Comparison of ENCODE assay signal across 24 mouse cellular contexts in the genomic region with DNA sequence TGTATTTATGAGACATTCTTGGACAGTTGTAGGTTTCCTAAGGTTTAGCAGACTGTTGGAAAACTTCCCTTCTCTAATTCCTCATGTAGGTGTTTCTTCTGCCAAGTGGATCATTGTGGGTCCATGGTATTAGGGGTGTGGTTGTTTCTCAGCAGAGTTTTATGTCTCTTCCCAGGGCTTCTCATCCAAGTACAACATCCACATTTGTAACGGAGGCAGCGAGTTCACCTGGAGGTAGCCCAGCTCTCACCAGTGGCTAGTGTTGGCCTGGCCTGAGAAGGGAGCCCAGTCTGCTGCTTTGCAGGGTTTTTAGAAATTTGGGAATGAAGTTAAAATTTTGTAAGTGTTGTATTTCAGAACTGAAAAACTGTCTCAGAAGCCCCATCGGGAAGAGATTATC.
DNase-seq lines count a peak whose midpoint lies in the region; TF ChIP-seq lines count a peak whose summit lies in the region.
"Had no signal": no experiment of that assay in that cellular context is flagged by ENCODE, and none has a peak within 500 bp of the region (broad histone marks: within the 10 kb centered on the region; RNA-seq: fewer than 3 reads in every experiment).

No protein-coding gene starts in this region.

- no peaks in the 10 kb centered on the region for H3K27me3 ChIP-seq in heart, embryonic 10.5 days (ENCODE audit: insufficient read depth, poor library complexity, severe bottlenecking)
- H3K27me3 ChIP-seq: embryonic facial prominence, embryonic 13.5 days; heart, embryonic 13.5 days had no signal

- no peaks in the 10 kb centered on the region for H3K9me3 ChIP-seq in heart, embryonic 10.5 days
- H3K9me3 ChIP-seq: embryonic facial prominence, embryonic 10.5 days; embryonic facial prominence, embryonic 13.5 days; heart, embryonic 13.5 days had no signal

- TF ChIP-seq CTCF in gastrocnemius, adult 2 months (IDR thresholded peaks at IDR 0.05) = no peak

- no peak overlapping the region for H3K27ac ChIP-seq in gastrocnemius, adult 2 months
- H3K27ac ChIP-seq in heart, embryonic 10.5 days = no peak overlapping the region
- H3K27ac ChIP-seq: embryonic facial prominence, embryonic 10.5 days; embryonic facial prominence, embryonic 13.5 days; heart, embryonic 13.5 days; hindbrain, embryonic 14.5 days; hindbrain, postnatal 0 days had no signal

- H3K36me3 ChIP-seq in heart, embryonic 10.5 days = no peaks in the 10 kb centered on the region
- H3K36me3 ChIP-seq: embryonic facial prominence, embryonic 10.5 days; embryonic facial prominence, embryonic 13.5 days; heart, embryonic 13.5 days had no signal

- 0 out of 2 replicates have a peak, but pooled peaks cover 3% of the 10 kb centered on the region for H3K4me1 ChIP-seq in heart, embryonic 10.5 days
- H3K4me1 ChIP-seq: embryonic facial prominence, embryonic 10.5 days; embryonic facial prominence, embryonic 13.5 days; heart, embryonic 13.5 days had no signal

- H3K4me3 ChIP-seq in gastrocnemius, adult 2 months = no peak overlapping the region
- H3K4me3 ChIP-seq in heart, embryonic 10.5 days = no peak overlapping the region
- H3K4me3 ChIP-seq: embryonic facial prominence, embryonic 10.5 days; embryonic facial prominence, embryonic 13.5 days; erythroblast, embryonic 14.5 days; heart, embryonic 13.5 days had no signal

- DNase-seq in gastrocnemius, adult 2 months = peak; percentile 21
- DNase-seq in gastrocnemius, adult 18-20 months (ENCODE audit: low spot score) = no peak
- peak; percentile 31 for DNase-seq in heart, embryonic 10.5 days (ENCODE audit: low spot score)
- DNase-seq in heart, adult 18-20 months = no peak
- peak; percentile 7 for DNase-seq in fat pad, adult 2 months (ENCODE audit: extremely low read depth, low read depth, low spot score)
- no peak for DNase-seq in lung, adult 18-20 months
- DNase-seq: adrenal gland, adult 8-10 months; adrenal gland, postnatal 25 days; cerebellum, adult 11-12 months; cerebellum, adult 8-10 months; cerebellum, postnatal 10 days; cerebellum, postnatal 36 days; embryo, embryonic 11 days; forebrain, postnatal 0 days; gastrocnemius, postnatal 14 days; heart, postnatal 14 days; heart, postnatal 4 days; kidney, adult 11 months had no signal

- WGBS in heart, embryonic 10.5 days = 90% methylated on average over 3 of the region's 3 CpGs

- intact Hi-C loops in gastrocnemius, adult 2 months (cut with DNase I) = no loop called here

Comparison
In these comparisons a context has a peak if more than half of its experiments do, and no peak if none do; other contexts are left out.
1. DNase-seq: peak in gastrocnemius, adult 2 months (single experiment), heart, embryonic 10.5 days (single experiment) and fat pad, adult 2 months (single experiment); none in gastrocnemius, adult 18-20 months (single experiment), heart, adult 18-20 months (0 of 2) and lung, adult 18-20 months (0 of 2).